Mouse (Mus musculus): Measurements from ENCODE around the gene Atp8b4.

Atp8b4 gene

DNA sequence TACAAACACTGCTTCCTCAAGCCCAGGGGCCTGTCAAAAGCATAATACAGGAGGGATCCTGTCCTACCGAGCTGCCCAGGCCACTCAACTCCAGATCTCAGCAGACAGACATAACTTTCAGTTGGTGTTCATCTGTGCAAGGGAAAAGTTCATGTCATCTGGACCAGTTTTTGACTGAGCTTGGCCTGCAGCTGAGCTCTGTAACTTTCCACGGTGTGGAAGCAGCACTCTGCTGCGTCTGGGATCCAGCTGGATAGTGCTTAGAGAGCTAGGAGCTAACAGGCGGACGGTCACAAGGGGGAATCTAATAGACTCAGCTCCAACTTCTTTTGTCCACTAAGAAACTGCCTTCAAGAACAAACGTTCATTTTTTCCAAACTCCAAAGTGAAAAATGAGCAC is 139.8 kb downstream of the Atp8b4 start:
- peak; percentile 32 for DNase-seq (ENCODE audit: low spot score)

DNA sequence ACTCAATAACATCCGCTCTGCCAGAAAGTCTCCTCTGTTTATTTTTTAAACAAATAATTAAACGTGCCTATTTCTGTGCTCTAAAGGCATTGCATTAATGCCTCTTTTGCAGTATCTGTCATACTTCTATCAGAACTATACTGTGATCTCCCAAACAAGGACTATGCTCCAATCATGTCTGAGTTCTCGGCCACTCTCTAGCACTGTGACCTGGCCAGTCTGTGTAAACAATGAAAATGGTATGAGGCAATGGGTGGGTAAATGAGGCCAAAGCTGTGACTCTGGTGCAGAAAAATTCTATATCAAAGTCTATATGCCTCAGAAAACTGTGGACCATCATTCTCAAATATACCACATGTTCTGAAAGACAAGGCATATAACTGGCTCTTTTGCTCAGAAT is 140.5 kb downstream of the Atp8b4 start:
- DNase-seq (ENCODE audit: low spot score) = no peak

DNA sequence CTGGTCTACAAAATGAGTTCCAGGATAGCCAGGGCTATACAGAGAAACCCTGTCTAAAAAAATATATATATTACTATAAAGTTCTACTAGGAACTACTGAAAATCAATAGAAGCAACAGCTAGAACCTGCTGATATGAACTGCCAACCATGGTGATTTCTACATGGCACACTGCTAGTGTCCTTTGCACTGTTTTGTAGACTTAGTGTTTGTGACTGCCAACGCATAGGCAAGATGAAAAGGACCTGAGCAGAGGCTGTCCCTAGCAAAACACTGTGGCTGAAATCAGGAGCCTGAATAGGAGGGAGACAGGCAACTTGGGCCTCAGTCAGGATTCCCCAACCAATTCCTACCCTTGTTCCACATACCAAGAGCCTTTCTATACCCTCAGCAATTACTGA is 141.2 kb downstream of the Atp8b4 start:
- no peak for DNase-seq (ENCODE audit: low spot score)

DNA sequence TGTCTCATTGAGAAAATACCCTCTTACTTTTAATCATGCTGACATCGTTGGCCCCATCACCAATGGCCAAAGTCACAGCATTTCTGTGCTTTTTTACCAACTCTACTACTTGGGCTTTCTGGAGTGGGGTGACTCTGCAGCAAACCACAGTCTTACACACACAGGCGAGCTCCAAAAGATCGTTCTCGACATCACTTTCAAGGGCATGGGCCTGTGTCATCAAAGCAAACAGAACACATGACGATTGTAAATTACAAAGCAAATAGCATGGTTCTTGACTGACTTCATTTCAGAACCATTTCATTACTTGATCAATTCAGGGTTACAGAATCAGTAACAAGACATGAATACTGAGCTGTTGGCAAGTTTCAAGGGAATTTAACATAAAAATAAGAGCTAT is 141.7 kb downstream of the Atp8b4 start:
- no peak for DNase-seq (ENCODE audit: low spot score)

DNA sequence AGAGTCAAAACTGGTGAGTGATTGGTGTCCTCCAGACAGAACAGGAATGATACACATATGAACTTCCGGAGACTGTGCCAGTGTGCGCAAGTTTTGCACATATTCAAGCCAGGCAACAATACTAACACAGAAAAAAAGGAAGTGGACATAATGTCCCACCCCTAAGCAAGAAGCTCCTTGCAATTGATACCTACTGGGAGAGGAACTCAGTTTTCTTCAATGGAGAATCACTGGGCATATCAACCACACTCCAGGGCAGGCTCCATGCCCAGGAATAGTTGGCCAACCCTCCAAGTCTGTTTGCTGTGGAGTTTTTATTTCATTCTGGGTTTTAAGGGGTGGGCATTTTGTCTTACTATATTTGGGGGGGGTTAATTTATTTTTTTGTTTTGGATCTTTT is 145.2 kb downstream of the Atp8b4 start:
- DNase-seq (ENCODE audit: low spot score) = no peak

DNA sequence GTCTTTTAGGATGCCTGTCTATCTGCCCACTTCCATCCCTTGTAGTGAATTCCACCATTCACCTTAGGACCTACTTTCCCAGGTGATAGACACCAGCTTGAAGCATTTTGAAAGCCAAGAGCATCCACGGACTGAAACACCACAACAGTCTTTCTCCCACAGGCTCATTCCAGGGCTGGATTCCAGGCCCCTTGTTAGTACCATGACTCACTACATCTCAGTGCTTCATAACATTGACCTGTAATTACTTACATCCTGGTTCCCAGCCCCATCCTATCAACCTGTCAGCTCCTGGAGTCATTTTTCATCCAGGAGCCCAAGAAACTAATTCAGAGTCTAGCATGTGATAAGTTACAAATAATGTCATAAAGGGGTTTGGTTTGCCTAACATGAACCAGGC is 148.7 kb downstream of the Atp8b4 start:
- no peak for DNase-seq (ENCODE audit: low spot score)

DNA sequence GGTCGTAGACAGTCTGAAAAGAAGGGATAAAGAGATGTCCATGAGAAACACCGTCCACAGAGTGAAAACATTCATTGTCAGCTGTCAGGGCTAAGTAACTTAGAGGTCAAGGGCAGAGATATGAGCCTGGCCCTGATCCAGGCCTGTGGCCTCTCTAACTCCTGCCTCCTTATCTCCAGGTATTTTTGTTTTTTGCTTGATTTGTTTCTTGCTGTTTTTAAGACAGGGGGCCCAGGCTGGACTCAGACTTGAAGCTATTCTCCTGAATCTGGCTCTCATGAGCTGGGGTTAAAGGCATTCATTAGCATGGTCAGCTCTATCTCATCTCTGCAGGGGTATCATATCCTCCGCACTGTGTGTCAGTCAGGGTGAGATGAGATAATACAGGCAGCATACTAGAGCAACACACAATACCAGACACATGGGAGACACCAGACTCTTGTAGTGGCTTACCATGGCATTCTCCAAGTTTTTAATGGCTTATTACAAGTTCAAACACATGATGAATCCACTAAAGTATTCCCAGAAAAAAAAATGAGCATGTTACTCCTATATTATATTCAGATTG is 157.4 kb downstream of the Atp8b4 start:
- no peak for DNase-seq (ENCODE audit: low spot score)

DNA sequence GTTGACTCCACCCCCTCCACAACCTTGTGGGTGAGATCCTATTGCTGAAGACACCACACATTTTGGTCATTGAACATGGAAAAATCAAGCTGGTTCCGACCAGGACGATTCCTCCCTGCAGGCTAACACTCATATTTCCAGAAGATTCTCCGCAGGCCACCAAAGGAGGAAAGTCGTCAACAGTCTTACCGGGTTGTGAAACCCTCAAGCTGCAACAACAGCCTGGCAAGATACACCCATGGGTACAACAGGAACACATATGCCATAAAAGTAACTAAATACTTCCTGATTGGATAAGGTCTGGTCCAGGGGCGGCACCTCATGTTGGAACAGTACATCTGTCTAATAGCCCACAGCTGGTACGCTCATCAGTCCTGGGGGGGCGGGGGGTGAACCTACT is 159.0 kb downstream of the Atp8b4 start:
- no peak for DNase-seq (ENCODE audit: low spot score)

DNA sequence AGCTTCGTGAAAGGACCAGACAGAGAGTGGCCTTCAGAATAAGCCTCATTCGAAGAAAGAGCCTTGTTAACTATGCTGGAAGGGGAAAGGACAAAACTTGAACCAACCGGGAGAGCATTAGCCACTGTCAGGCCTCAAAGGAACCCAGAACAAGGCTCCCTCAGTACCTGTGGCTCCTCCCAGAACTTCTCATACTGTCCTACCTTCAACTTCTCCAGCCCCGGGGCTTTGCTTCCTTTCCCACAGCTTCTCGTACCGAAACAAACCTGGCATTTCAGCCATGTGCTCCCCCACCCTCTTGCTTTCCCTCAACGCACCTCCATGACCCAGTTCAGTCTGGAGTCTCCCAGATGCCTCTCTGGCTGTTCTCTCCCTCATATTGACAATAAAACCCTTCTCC is 160.3 kb downstream of the Atp8b4 start:
- no peak for DNase-seq (ENCODE audit: low spot score)

DNA sequence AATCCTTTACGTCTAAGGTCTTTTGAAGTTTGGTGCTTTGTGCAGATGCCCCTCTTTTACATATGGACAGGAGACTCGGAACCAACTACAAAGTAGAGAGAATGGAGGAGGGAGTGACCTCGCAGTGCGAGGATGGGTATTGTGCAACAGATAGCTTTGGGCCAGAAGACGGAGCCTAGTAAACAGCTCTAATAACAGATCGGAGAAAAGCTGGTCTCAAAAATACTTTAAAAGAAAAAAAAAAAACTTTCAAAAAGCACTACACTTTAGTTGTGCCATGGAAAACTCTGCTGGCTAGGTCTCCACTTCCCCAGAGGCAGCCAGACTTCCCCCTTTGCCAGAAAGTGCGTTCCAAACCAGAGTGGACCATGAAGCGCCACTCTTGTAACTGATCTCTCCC is 161.0 kb downstream of the Atp8b4 start:
- DNase-seq (ENCODE audit: low spot score) = no peak

DNA sequence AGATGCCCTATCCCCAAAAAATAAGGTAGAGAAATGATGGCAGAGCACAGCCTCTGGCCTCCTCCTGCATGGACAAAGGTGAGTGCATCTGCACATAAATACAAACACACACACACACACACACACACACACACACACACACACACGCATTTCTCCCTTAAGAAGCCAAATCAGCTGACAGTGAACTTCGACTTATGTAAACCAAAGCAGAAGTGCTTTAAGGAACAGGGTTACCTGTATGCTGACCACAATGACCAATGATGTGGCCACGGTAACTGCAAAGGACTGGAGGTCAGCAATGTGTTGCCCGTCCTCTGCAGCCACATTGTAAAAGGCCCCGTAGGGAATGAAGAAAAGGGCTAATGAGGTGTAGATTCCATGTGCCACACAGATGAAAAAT is 163.3 kb downstream of the Atp8b4 start:
- no peak for DNase-seq (ENCODE audit: low spot score)

DNA sequence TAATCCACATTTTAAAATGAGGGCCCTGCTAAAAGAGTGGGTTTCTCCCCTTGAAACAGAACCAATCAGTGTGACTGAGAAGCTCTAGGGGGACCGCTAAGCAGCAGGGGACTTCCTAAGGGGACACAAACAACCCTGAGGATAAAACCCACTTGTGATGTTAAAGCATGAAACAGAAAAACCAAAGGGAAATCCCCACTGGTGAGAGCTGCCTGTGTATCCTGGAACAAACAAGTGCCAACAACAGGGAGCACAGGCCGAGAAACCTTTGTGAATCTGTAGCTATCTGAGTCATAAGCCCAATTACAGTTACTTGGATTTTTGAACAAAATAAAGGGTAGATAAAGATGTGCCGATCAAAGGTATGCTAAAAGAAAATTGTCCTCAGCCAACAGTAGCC is 168.7 kb downstream of the Atp8b4 start:
- no peak for DNase-seq (ENCODE audit: low spot score)

DNA sequence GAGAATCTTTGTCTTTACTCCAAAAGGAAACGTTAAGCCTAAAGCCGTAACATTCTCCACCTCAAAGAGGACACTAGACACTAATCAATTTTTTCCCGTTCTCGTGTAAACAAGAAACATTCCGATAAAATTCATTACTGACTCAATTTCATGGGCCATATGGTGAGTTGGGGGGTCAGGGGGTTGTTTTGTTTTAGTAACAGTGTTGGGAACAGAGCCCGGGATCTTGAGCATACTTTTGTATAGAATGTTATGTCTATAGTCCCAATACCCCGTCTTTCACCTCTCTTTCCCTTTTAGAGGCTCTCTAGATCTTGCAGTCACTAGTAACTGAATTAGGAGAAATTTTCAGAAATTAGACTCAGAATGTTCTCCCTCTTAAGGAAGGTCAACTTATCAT is 177.3 kb downstream of the Atp8b4 start:
- DNase-seq (ENCODE audit: low spot score) = no peak

DNA sequence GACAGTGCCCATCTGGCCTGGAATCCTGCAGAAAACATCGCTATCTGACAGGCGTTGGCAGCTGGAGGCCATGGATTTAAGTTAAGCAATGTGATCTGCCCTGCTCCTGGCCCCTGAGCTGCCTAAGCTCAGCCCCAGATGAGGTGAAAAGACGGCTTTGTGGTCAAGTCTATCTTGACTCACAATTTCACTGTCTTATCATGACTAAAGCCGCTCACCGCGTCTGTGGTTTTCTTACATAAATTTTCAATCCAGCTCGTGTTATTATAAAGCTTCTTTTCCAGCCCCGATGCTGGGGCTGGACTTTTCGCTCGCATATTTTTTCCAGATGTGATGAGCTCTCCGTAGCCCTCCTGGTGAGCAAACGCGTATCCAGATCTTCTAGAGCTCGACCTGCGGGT is 177.8 kb downstream of the Atp8b4 start:
- no peak for DNase-seq (ENCODE audit: low spot score)

DNA sequence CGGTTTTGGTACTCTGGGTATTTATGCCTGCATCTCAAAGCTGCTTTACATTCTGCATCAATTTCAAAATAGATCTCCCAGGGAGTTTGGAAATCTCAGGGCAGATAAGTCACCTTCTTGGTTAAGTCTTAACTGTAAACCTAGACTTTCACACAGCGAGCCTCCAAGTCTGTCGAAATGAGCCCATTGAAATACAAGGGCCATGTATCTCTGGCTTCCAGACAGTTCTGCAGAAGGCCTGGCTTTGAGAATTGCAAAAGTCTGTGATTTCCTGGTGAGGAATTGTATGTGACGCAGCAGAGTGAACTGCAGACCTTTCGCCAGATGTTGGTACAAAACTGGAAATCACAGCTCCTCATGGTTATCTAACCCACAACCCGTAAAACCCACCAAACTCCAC is 182.4 kb downstream of the Atp8b4 start:
- DNase-seq (ENCODE audit: low spot score) = no peak

DNA sequence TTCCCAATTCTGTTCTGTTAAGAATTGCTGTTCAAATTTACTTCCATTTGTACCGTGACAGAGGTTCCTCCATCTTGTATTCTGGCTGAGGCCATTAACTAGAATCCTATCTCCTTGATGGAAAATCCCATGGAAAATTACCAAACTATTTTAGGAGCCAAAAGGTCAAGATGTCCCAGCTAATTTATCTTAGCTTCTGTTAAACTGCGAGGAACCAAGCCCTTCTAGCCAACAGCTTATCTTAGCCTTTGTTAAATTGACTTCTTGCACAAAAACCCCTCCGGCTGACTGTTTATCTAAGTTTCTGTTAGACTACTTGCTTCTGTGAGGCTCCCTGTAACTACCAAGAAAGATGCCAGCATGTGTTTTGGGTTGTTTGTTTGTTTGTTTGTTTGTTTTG is 183.5 kb downstream of the Atp8b4 start:
- DNase-seq (ENCODE audit: low spot score) = peak; percentile 22

DNA sequence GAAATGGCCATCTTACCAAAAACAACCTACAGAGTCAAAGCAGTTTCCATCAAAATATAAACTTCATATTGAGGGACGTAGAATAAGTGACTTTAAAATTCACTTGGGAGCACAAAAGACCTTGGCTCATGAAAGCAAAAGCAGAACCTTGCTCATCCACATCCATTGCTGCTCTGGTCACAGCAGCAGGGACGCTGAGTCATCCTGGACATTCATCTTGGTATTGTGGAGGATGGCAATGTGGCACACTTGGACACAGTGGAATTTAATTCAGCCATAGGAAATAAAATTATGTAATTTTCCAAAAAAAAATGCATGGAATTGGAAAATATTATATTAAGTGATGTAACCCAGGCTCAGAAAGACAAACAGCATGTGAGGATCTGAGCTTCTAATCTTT is 184.1 kb downstream of the Atp8b4 start:
- DNase-seq (ENCODE audit: low spot score) = peak; percentile 40

DNA sequence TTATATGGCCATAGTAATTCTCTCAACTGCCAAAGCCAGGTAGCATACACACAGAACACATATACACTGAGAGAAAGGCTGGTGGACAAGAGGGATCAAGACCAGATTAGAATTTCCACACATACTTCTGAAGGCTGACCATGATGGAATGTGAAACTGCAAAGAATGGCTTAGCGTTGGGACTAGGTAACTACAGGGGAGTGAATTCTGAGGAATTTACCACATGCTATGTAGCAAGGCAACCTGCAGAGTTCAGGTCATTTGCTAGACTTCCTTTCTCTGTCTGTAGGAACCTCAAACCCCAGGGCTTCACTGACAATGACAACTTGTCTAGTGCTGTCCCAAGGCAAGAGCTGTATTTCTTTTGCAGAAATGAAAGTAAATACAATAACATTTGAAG is 189.4 kb downstream of the Atp8b4 start:
- DNase-seq (ENCODE audit: low spot score) = no peak

DNA sequence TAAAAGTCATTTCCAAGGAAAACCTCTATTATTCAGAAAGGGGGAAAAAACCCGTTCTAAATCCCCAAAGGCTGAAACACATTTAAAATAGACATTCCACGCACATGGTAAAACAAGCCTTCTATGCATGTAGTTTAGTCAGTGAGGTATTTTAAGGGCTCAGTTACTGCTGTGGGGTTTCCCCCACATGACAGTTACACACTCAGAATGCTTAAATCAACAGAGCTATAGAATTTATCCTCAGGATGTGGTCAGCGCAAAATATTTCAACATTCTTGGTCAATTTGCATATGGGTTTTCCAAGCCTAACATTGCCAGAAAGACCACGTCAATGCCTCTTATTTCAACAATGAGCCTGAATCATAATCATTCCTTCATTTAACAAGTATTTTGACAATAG is 190.5 kb downstream of the Atp8b4 start:
- no peak for DNase-seq (ENCODE audit: low spot score)

DNA sequence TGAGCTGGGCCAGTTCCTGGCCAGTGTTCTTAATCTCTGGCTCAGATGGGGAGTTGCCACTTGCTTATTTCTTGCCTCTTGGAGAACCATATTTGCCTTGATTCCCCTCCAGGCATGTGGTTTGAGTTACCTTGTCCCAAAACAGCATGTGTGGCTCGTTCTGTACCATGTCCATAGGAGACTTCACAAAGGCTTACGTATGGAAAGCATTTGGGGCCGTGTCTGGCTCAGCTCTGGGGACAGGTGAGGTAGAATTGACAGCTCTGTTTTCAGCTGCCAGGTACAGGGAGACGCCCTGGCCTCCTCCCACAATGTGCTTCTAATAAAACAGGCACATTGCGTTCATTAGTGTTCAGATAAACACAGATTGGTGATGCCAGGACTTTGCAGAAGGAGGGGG is 195.9 kb downstream of the Atp8b4 start:
- DNase-seq (ENCODE audit: low spot score) = no peak

DNA sequence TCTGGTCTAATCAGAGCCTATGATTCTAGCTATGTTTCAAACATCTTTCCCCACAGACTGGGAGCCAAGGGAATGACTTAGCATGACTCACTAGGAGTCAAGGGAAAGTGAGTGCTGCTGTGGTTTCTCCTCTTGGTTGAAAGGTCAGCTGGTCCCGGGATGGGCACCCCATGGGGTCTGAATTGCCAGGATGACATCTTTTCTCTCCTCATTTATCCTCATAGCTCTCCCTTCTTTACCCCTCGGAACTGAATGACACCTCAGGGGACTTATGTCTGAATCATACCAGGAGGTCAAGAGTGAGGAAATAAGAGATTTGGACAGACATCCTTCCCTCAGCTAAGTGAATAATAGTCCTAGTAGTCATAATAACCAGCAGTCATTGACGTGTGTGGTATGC is 197.2 kb downstream of the Atp8b4 start:
- DNase-seq (ENCODE audit: low spot score) = no peak

DNA sequence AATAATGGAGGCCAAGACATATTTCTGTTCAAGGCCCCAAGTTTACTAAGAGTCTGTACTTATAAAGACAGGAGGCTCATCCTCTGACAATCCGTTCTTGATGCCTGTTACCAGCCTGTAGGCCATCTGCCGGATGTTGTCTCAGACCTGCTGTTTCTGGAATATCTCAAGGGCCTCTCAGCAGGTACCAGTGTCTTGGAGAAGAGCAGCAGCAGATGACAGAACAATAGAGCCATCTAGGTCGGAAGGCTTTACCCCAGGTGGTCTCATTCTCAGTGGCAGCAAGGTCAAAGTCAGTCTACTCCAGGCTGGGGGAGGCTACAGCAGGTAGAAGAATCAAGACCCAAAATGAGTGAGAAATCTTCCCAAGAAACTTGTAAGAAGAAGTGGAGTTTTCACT is 198.1 kb downstream of the Atp8b4 start:
- no peak for DNase-seq (ENCODE audit: low spot score)

DNA sequence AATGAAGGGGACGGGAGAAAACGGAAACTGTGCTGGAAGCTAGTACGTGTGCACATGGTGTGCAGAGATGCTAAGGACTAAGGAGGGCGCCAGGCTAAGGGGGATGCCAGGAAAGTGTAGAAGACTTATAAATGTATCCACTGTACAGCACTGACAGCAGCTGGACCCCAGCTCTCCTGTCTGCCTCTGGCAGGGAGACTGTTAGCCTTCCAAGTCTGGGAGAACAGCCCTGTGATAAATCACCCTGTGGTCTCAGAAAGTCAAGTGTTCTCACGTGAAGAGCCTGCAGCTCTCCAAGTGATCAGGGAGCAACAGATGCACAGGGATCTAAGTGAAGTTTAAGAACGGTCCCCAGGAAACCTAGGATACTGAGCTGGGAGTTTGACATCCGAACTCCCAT is 209.8 kb downstream of the Atp8b4 start:
- DNase-seq (ENCODE audit: low spot score) = no peak

DNA sequence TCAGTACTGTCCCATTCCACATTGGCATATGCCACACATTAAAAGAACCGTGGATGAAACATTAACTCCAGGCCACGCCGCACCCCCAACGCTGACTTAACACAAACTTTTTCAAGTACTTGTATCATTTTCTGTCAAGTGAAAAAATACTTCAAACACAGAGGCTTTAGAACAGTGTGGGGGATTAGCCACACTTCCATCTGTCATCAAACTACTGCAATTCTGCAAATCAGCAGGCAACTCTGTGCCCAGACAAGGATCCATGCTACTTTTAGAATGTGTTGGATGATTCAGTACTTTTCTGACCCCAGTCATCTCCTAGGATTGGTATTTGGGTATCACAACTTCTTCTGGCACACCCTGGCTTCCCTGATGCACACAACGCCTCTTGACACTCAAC is 212.5 kb downstream of the Atp8b4 start:
- DNase-seq (ENCODE audit: low spot score) = no peak

DNA sequence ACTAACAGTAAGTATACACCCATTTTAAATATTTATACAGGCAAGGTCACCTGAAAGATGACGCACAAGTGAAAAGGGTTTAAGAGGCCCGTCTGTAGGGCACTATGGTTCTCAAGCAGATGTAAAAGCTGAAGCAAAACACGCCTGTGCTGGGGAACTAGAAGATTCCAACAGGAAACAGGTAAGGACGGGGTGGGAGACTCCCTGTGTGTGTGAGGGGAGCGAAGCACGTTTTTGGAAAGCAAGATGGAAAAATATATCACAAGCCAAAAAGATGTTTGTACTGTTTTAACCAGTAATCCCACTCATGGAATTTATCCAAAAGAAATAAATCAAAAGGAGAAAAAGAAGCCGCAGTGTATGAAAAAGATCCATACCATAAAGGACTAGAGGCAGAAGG is 214.1 kb downstream of the Atp8b4 start:
- DNase-seq (ENCODE audit: low spot score) = no peak
